In genomic region chr6:134723833-134724553, GRCm38 (mm10) we compare ENCODE assay signal across 18 mouse cellular contexts.
DNase-seq lines count a peak whose midpoint lies in the region; ATAC-seq lines count a peak whose summit lies in the region.
"Had no signal": no experiment of that assay in that cellular context is flagged by ENCODE, and none has a peak within 500 bp of the region (broad histone marks: within the 10 kb centered on the region; RNA-seq: fewer than 3 reads in every experiment).

No protein-coding gene starts in this region.

- peak; percentile 80 for DNase-seq in kidney, adult 11 months
- DNase-seq in kidney, adult 9 months = peak; percentile 92
- no peak for DNase-seq in liver, embryonic 13.5 days
- DNase-seq in spleen, postnatal 36 days (ENCODE audit: low spot score in 2 of 2) = no peak
- DNase-seq in adrenal gland, postnatal 4 days (ENCODE audit: low spot score in 2 of 2) = no peak
- no peak for DNase-seq in forebrain, embryonic 10.5 days (ENCODE audit: extremely low spot score, low spot score)
- DNase-seq: adrenal gland, adult 8-10 months; cerebellum, adult 18-20 months; left cerebral cortex, postnatal 4 days; lung, adult 2 months; lung, postnatal 36 days; thymus, adult 18-20 months had no signal

- H3K27ac ChIP-seq in kidney, embryonic 14.5 days (ENCODE audit: low read depth, low read length) = no peak overlapping the region
- peak overlapping the region; percentile 50 for H3K27ac ChIP-seq in liver, embryonic 13.5 days
- peak overlapping the region; percentile 56; the same call in 1 of the 2 replicates for H3K27ac ChIP-seq in stomach, embryonic 16.5 days (ENCODE audit: low read length)
- H3K27ac ChIP-seq in forebrain, embryonic 10.5 days = no peak overlapping the region
- H3K27ac ChIP-seq: forebrain, embryonic 15.5 days; hindbrain, embryonic 10.5 days; midbrain, embryonic 10.5 days had no signal

- H3K27me3 ChIP-seq in kidney, embryonic 14.5 days (ENCODE audit: control insufficient read depth, insufficient read depth, low read length) = no peaks in the 10 kb centered on the region
- no peaks in the 10 kb centered on the region for H3K27me3 ChIP-seq in liver, embryonic 13.5 days
- H3K27me3 ChIP-seq in stomach, embryonic 16.5 days (ENCODE audit: control insufficient read depth, insufficient read depth, low read length) = no peaks in the 10 kb centered on the region
- H3K27me3 ChIP-seq in forebrain, embryonic 10.5 days (ENCODE audit: poor library complexity, severe bottlenecking) = no peaks in the 10 kb centered on the region
- H3K27me3 ChIP-seq: forebrain, embryonic 15.5 days had no signal

- no peaks in the 10 kb centered on the region for H3K4me1 ChIP-seq in kidney, embryonic 14.5 days (ENCODE audit: control insufficient read depth, insufficient read depth, low read length)
- peaks cover 8% of the 10 kb centered on the region for H3K4me1 ChIP-seq in liver, embryonic 13.5 days (replicated peaks)
- H3K4me1 ChIP-seq in stomach, embryonic 16.5 days (ENCODE audit: control insufficient read depth, insufficient read depth, low read length) = no peaks in the 10 kb centered on the region
- H3K4me1 ChIP-seq in forebrain, embryonic 10.5 days = no peaks in the 10 kb centered on the region
- H3K4me1 ChIP-seq: hindbrain, embryonic 10.5 days; midbrain, embryonic 10.5 days had no signal

- no peak overlapping the region for H3K9ac ChIP-seq in kidney, embryonic 14.5 days (ENCODE audit: low read depth, low read length)
- H3K9ac ChIP-seq in liver, embryonic 13.5 days = no peak overlapping the region
- H3K9ac ChIP-seq in stomach, embryonic 16.5 days (ENCODE audit: low read length) = no peak overlapping the region
- H3K9ac ChIP-seq: forebrain, embryonic 15.5 days had no signal

- H3K9me3 ChIP-seq in kidney, embryonic 14.5 days (ENCODE audit: control insufficient read depth, low read length) = no peaks in the 10 kb centered on the region
- no peaks in the 10 kb centered on the region for H3K9me3 ChIP-seq in liver, embryonic 13.5 days (replicated peaks)
- H3K9me3 ChIP-seq in stomach, embryonic 16.5 days (replicated peaks; ENCODE audit: control insufficient read depth, low read length) = no peaks in the 10 kb centered on the region
- H3K9me3 ChIP-seq in forebrain, embryonic 10.5 days = no peaks in the 10 kb centered on the region
- H3K9me3 ChIP-seq: forebrain, embryonic 15.5 days; hindbrain, embryonic 10.5 days; midbrain, embryonic 10.5 days had no signal

- no peak for ATAC-seq in kidney, embryonic 14.5 days (ENCODE audit: low FRiP score, low TSS enrichment)
- ATAC-seq in liver, embryonic 13.5 days (ENCODE audit: low read depth) = peak; percentile 30; the same call in 1 of the 2 replicates
- peak; percentile 79; the same call in 1 of the 2 replicates for ATAC-seq in stomach, embryonic 16.5 days (ENCODE audit: insufficient read depth, low FRiP score)
- ATAC-seq: forebrain, embryonic 15.5 days had no signal

- H3K36me3 ChIP-seq in kidney, embryonic 14.5 days (ENCODE audit: control insufficient read depth, insufficient read depth, low read length) = peaks cover 24% of the 10 kb centered on the region
- H3K36me3 ChIP-seq in liver, embryonic 13.5 days = peaks cover 27% of the 10 kb centered on the region
- no peaks in the 10 kb centered on the region; the same call in 1 of the 2 replicates for H3K36me3 ChIP-seq in stomach, embryonic 16.5 days (ENCODE audit: control insufficient read depth, insufficient read depth, low read length)
- H3K36me3 ChIP-seq in forebrain, embryonic 10.5 days (replicated peaks) = peaks cover 80% of the 10 kb centered on the region

- H3K4me2 ChIP-seq in kidney, embryonic 14.5 days (replicated peaks; ENCODE audit: low read depth, low read length) = no peak overlapping the region
- no peak overlapping the region for H3K4me2 ChIP-seq in liver, embryonic 13.5 days
- H3K4me2 ChIP-seq in stomach, embryonic 16.5 days (ENCODE audit: low read depth, low read length) = no peak overlapping the region
- H3K4me2 ChIP-seq: forebrain, embryonic 15.5 days had no signal

- 86% methylated on average over 9 of the region's 9 CpGs for WGBS in kidney, embryonic 14.5 days
- 70% methylated on average over 9 of the region's 9 CpGs for WGBS in liver, embryonic 13.5 days (ENCODE audit: insufficient replicate concordance)
- 65% methylated on average over 9 of the region's 9 CpGs for WGBS in stomach, embryonic 16.5 days
- WGBS in forebrain, embryonic 10.5 days = 89% methylated on average over 9 of the region's 9 CpGs

- H3K4me3 ChIP-seq in kidney, embryonic 14.5 days (ENCODE audit: low read length) = no peak overlapping the region
- H3K4me3 ChIP-seq in liver, embryonic 13.5 days (replicated peaks) = no peak overlapping the region
- no peak overlapping the region for H3K4me3 ChIP-seq in stomach, embryonic 16.5 days (replicated peaks; ENCODE audit: low read length)
- no peak overlapping the region for H3K4me3 ChIP-seq in forebrain, embryonic 10.5 days
- H3K4me3 ChIP-seq: erythroblast, embryonic 14.5 days; forebrain, embryonic 15.5 days; hindbrain, embryonic 10.5 days; midbrain, embryonic 10.5 days had no signal

Comparison
In these comparisons a context has a peak if more than half of its experiments do, and no peak if none do; other contexts are left out.
1. DNase-seq: peak in kidney, adult 11 months (single experiment) and kidney, adult 9 months (single experiment); none in liver, embryonic 13.5 days (single experiment), spleen, postnatal 36 days (0 of 2), adrenal gland, postnatal 4 days (0 of 2) and forebrain, embryonic 10.5 days (single experiment).
2. H3K27ac ChIP-seq: peak in liver, embryonic 13.5 days (single experiment) and stomach, embryonic 16.5 days (single experiment); none in kidney, embryonic 14.5 days (single experiment) and forebrain, embryonic 10.5 days (single experiment).